Comparison of ENCODE assay signal across 13 mouse cellular contexts in the genomic region with DNA sequence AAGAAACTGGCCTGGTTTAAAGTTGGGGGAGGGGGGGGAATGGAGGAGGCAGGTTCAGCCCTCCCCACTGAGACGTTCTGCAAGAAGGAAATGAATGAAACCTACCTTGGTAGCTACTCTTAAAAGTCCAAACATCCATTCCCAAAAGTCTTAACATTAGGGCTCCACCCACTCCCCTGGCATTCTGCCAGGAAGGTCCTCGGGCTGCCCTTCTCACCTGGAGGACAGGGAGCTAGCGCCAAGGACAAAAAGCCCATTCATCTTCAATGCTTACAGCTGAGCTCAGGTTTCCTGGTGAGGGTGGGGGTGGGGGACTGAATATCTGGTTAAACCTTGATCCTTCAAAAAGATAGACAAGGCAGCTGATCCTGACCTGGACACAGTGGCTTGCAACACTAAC. TPM values are rescaled to one million over a fixed set of nuclear protein-coding genes. Genes with fewer than 3 reads are reported as not detected.
DNase-seq lines count a peak whose midpoint lies in the region; ATAC-seq and TF ChIP-seq lines count a peak whose summit lies in the region.
"Had no signal": no experiment of that assay in that cellular context is flagged by ENCODE, and none has a peak within 500 bp of the region (broad histone marks: within the 10 kb centered on the region; RNA-seq: fewer than 3 reads in every experiment).

No protein-coding gene starts in this region.

- TF ChIP-seq POLR2A in embryonic fibroblast, embryonic 13.5 days (IDR thresholded peaks at IDR 0.05; ENCODE audit: low read depth, low read length): no peak
- no peak for TF ChIP-seq POLR2A in small intestine, adult 2 months (IDR thresholded peaks at IDR 0.05; ENCODE audit: low read depth, low read length)

- DNase-seq in layer of hippocampus, adult 2 months (ENCODE audit: low spot score in 2 of 2): no peak
- no peak for DNase-seq in layer of hippocampus, postnatal 36 days
- peak; percentile 85 to 89 for DNase-seq in kidney, postnatal 36 days
- DNase-seq in left cerebral cortex, postnatal 36 days (ENCODE audit: low spot score in 2 of 2): no peak
- no peak for DNase-seq in urinary bladder, postnatal 10 days (ENCODE audit: low spot score)
- DNase-seq: cerebellum, adult 8-10 months; thymus, adult 2 months had no signal

- 15% methylated on average over 3 of the region's 3 CpGs for whole genome bisulfite sequencing in small intestine, adult 2 months

- no peaks in the 10 kb centered on the region for H3K27me3 ChIP-seq in small intestine, adult 2 months (ENCODE audit: control insufficient read depth, insufficient read depth, low read length)
- H3K27me3 ChIP-seq: Patski had no signal

- intact Hi-C loops in left cerebral cortex, postnatal 36 days (cut with DNase I): no loop called here

- no peak for TF ChIP-seq CTCF in layer of hippocampus, adult 2 months (conservative IDR thresholded peaks at IDR 0.05)
- no peak for TF ChIP-seq CTCF in embryonic fibroblast, embryonic 13.5 days (IDR thresholded peaks at IDR 0.05; ENCODE audit: borderline replicate concordance, insufficient read depth, low read length)
- no peak for TF ChIP-seq CTCF in small intestine, adult 2 months (IDR thresholded peaks at IDR 0.05; ENCODE audit: extremely low read depth, insufficient read length, insufficient replicate concordance, low read depth, low read length)

- peaks cover 45% of the 10 kb centered on the region for H3K4me1 ChIP-seq in embryonic fibroblast, embryonic 13.5 days (ENCODE audit: control insufficient read depth, insufficient read depth, low read length)
- H3K4me1 ChIP-seq in small intestine, adult 2 months (ENCODE audit: control insufficient read depth, insufficient read depth, insufficient read length, low read length): peaks cover 56% of the 10 kb centered on the region

- H3K36me3 ChIP-seq in small intestine, adult 2 months (ENCODE audit: control insufficient read depth, insufficient read depth, low read length): peaks cover 18% of the 10 kb centered on the region

- no peak overlapping the region for H3K4me3 ChIP-seq in layer of hippocampus, adult 2 months
- H3K4me3 ChIP-seq in embryonic fibroblast, embryonic 13.5 days (ENCODE audit: insufficient read depth, low read length): no peak overlapping the region
- peak overlapping the region; percentile 2; the same call in 1 of the 2 replicates for H3K4me3 ChIP-seq in small intestine, adult 2 months (ENCODE audit: low read depth, low read length)

- no peak for ATAC-seq in granulocyte monocyte progenitor cell, adult 5-6 weeks (replicated peaks; ENCODE audit: poor library complexity, severe bottlenecking)
- ATAC-seq: Patski had no signal

- H3K27ac ChIP-seq in layer of hippocampus, adult 2 months: 0 out of 2 replicates have a peak overlapping the region, but pooled peaks have one; percentile 20
- H3K27ac ChIP-seq in embryonic fibroblast, embryonic 13.5 days (ENCODE audit: insufficient read depth, low read length): peak overlapping the region; percentile 99
- peak overlapping the region; percentile 99 for H3K27ac ChIP-seq in small intestine, adult 2 months (ENCODE audit: insufficient read depth, low read depth, low read length)

RNA-seq across cellular contexts. Expression of gene Actn4, which starts 32.8 kb away (rescaled TPM):
- 100 to 1,000 TPM; 131 to 134 TPM for total RNA-seq in layer of hippocampus, adult 2 months (2021)
- total RNA-seq in layer of hippocampus, postnatal 36 days (2021): 100 to 1,000 TPM; 121 to 130 TPM
- 446 and 575 TPM in 2 replicates for polyA plus RNA-seq in embryonic fibroblast, embryonic 13.5 days (2011; ENCODE audit: insufficient read length, low read depth, missing spikeins)
- 506 and 1,069 TPM in 2 replicates for polyA plus RNA-seq in small intestine, adult 2 months (2012; rRNA removed)
- 100 to 1,000 TPM; 180 to 203 TPM for total RNA-seq in left cerebral cortex, postnatal 36 days (2021)
- total RNA-seq in granulocyte monocyte progenitor cell, adult 5-6 weeks (2014; fragmentation: Nextera tagmentation): 85.8 and 94.3 TPM in 2 replicates
- total RNA-seq in granulocyte monocyte progenitor cell, adult 5-6 weeks (2017): 40.2 and 47.1 TPM in 2 replicates

RNA-seq across cellular contexts. Expression of gene Capn12, which starts 48.2 kb away (rescaled TPM):
- total RNA-seq in layer of hippocampus, adult 2 months (2021): under 1 TPM; 0.15 to 0.29 TPM
- total RNA-seq in layer of hippocampus, postnatal 36 days (2021): under 1 TPM; 0.22 to 0.35 TPM
- polyA plus RNA-seq in embryonic fibroblast, embryonic 13.5 days (2011; ENCODE audit: insufficient read length, low read depth, missing spikeins): 0.23 TPM in 1 of 2 replicates, not detected in the other
- 0.08 and 0.10 TPM in 2 replicates for polyA plus RNA-seq in small intestine, adult 2 months (2012; rRNA removed)
- total RNA-seq in left cerebral cortex, postnatal 36 days (2021): 1 to 10 TPM in 1 of 2 experiments, under 1 TPM in 1; 0.72 to 1.4 TPM
- not detected in 2 replicates for total RNA-seq in granulocyte monocyte progenitor cell, adult 5-6 weeks (2014; fragmentation: Nextera tagmentation)
- 0.13 TPM in 1 of 2 replicates, not detected in the other for total RNA-seq in granulocyte monocyte progenitor cell, adult 5-6 weeks (2017)
- total RNA-seq: megakaryocyte-erythroid progenitor cell, adult 5-6 weeks; neutrophil, adult 5-6 weeks had no signal

RNA-seq across cellular contexts. Expression of gene Eif3k, which starts 52.3 kb away (rescaled TPM):
- total RNA-seq in layer of hippocampus, adult 2 months (2021): 100 to 1,000 TPM; 198 to 202 TPM
- total RNA-seq in layer of hippocampus, postnatal 36 days (2021): 100 to 1,000 TPM; 190 to 196 TPM
- polyA plus RNA-seq in embryonic fibroblast, embryonic 13.5 days (2011; ENCODE audit: insufficient read length, low read depth, missing spikeins): 328 and 347 TPM in 2 replicates
- polyA plus RNA-seq in small intestine, adult 2 months (2012; rRNA removed): 135 and 169 TPM in 2 replicates
- 100 to 1,000 TPM; 169 to 194 TPM for total RNA-seq in left cerebral cortex, postnatal 36 days (2021)
- total RNA-seq in granulocyte monocyte progenitor cell, adult 5-6 weeks (2014; fragmentation: Nextera tagmentation): 474 TPM in 2 replicates
- total RNA-seq in granulocyte monocyte progenitor cell, adult 5-6 weeks (2017): 400 and 462 TPM in 2 replicates

RNA-seq across cellular contexts. Expression of gene Map4k1, which starts 52.5 kb away (rescaled TPM):
- 1 to 10 TPM in 1 of 2 experiments, under 1 TPM in 1; 0.90 to 1.8 TPM for total RNA-seq in layer of hippocampus, adult 2 months (2021)
- 1 to 10 TPM; 1.7 to 1.9 TPM for total RNA-seq in layer of hippocampus, postnatal 36 days (2021)
- 2.0 and 2.2 TPM in 2 replicates for polyA plus RNA-seq in embryonic fibroblast, embryonic 13.5 days (2011; ENCODE audit: insufficient read length, low read depth, missing spikeins)
- polyA plus RNA-seq in small intestine, adult 2 months (2012; rRNA removed): 11.1 and 21.3 TPM in 2 replicates
- total RNA-seq in left cerebral cortex, postnatal 36 days (2021): 1 to 10 TPM; 1.6 to 1.9 TPM
- total RNA-seq in granulocyte monocyte progenitor cell, adult 5-6 weeks (2014; fragmentation: Nextera tagmentation): 46.1 and 62.3 TPM in 2 replicates
- total RNA-seq in granulocyte monocyte progenitor cell, adult 5-6 weeks (2017): 42.4 and 48.7 TPM in 2 replicates

Comparison
In these comparisons a context has a peak if more than half of its experiments do, and no peak if none do; other contexts are left out.
1. DNase-seq: peak in kidney, postnatal 36 days (2 of 2); none in layer of hippocampus, adult 2 months (0 of 2), layer of hippocampus, postnatal 36 days (0 of 2), left cerebral cortex, postnatal 36 days (0 of 2) and urinary bladder, postnatal 10 days (single experiment).
2. H3K27ac ChIP-seq: peak in every context shown above with its lines; median percentile 99 in embryonic fibroblast, embryonic 13.5 days; 99 in small intestine, adult 2 months; 20 in layer of hippocampus, adult 2 months.